Mouse (Mus musculus) heart, embryonic 13.5 days (tissue): ENCODE results near the gene Tex19.1. TPM values are rescaled to one million over a fixed set of nuclear protein-coding genes. Genes with fewer than 3 reads are reported as not detected.

Source experiments
- ATAC-seq: fragments of 200-750 bp; cut with Nextera tagmentation; 2 replicates; pipeline ENCODE4 v1.8.0; 2017; ENCODE audit warnings: moderate TSS enrichment; ENCODE audit not compliant: insufficient number of reproducible peaks, low FRiP score, low TSS enrichment; ENCODE audit errors: extremely low read depth
- H3K27ac ChIP-seq: fragments of 300-500 bp; sonication (generic); replicated peaks from 2 replicates; pipeline ENCODE4 v1.5.1; 2015; ENCODE audit warnings: moderate library complexity, mild to moderate bottlenecking, inconsistent platforms
- H3K27me3 ChIP-seq: fragments of 300-500 bp; sonication (generic); replicated peaks from 2 replicates; pipeline ENCODE4 v1.6.1; 2015; ENCODE audit warnings: mild to moderate bottlenecking, inconsistent platforms
- H3K36me3 ChIP-seq: fragments of 300-500 bp; sonication (generic); 2 replicates; pipeline ENCODE4 v1.6.1; 2015; ENCODE audit warnings: mild to moderate bottlenecking, inconsistent platforms
- H3K4me1 ChIP-seq: fragments of 300-500 bp; sonication (generic); 2 replicates; pipeline ENCODE4 v1.6.1; 2015; ENCODE audit warnings: inconsistent platforms
- H3K4me2 ChIP-seq: fragments of 300-500 bp; sonication (generic); 2 replicates; pipeline ENCODE4 v1.6.1; 2015; ENCODE audit warnings: inconsistent platforms, mild to moderate bottlenecking, moderate library complexity
- H3K4me3 ChIP-seq: fragments of 300-500 bp; sonication (generic); 2 replicates; pipeline ENCODE4 v1.5.1; 2015; ENCODE audit warnings: moderate library complexity, mild to moderate bottlenecking, inconsistent platforms
- H3K9ac ChIP-seq: fragments of 300-500 bp; sonication (generic); 2 replicates; pipeline ENCODE4 v1.6.1; 2015; ENCODE audit warnings: inconsistent platforms, mild to moderate bottlenecking, moderate library complexity
- H3K9me3 ChIP-seq: fragments of 300-500 bp; sonication (generic); 2 replicates; pipeline ENCODE4 v1.6.1; 2016; ENCODE audit warnings: inconsistent platforms
- WGBS: fragments of 180-500 bp; shearing (Covaris S2); methylation state at CpG from one replicate; pipeline ENCODE4 v1.1.7; 2015; ENCODE audit warnings: mixed read lengths; 5-methylcytosine and 5-hydroxymethylcytosine counted together
- polyA plus RNA-seq: library from polyadenylated mRNA; unstranded; fragments of >200 nt; fragmentation: Nextera tagmentation; extraction: Ambion mirVana; gene quantifications from 2 replicates; pipeline ENCODE4 v1.2.1, GENCODE M21; 2015

Tex19.1 gene
- polyA plus RNA-seq, 1 experiment from 2014 or later = not detected

- Histone ChIP-seq H3K36me3 (no peaks in the 10 kb centered on the region), H3K9me3 (no peaks in the 10 kb centered on the region), H3K4me3 (no peak within 1 kb of the TSS), H3K27ac (no peak within 1 kb of the TSS), H3K9ac (no peak within 1 kb of the TSS), H3K4me2 (no peak within 1 kb of the TSS), H3K27me3 (peaks cover 16% of the 10 kb centered on the region), H3K4me1 (peaks cover 22% of the 10 kb centered on the region)
- WGBS = 82% methylated on average over 3 of the region's 3 CpGs
- no peak for ATAC-seq
Observed at GRCm38 (mm10) chr11:121118577-121118976, 27.4 kb upstream of the Tex19.1 start, which contains the start of gene Tex19.2. Tex19.2 (minus strand) TSS chr11:121118677.

- Histone ChIP-seq H3K27ac (peak overlapping the region; percentile 86), H3K36me3 (no peaks in the 10 kb centered on the region), H3K4me1 (peaks cover 27% of the 10 kb centered on the region), H3K27me3 (peaks cover 6% of the 10 kb centered on the region; the same call in 1 of the 2 replicates), H3K4me2 (no peak overlapping the region), H3K4me3 (no peak overlapping the region), H3K9ac (no peak overlapping the region), H3K9me3 (no peaks in the 10 kb centered on the region)
- WGBS = 45% methylated on average over 3 of the region's 3 CpGs
- ATAC-seq = no peak
Observed at GRCm38 (mm10) chr11:121121151-121121550, 24.8 kb upstream of the Tex19.1 start.

- H3K27ac ChIP-seq = peak overlapping the region; percentile 86
- peaks cover 28% of the 10 kb centered on the region for H3K4me1 ChIP-seq
- no peaks in the 10 kb centered on the region for H3K9me3 ChIP-seq
- no peak overlapping the region for H3K4me3 ChIP-seq
- no peaks in the 10 kb centered on the region for H3K27me3 ChIP-seq
- no peak overlapping the region for H3K4me2 ChIP-seq
- no peak for ATAC-seq
- H3K9ac ChIP-seq = 0 out of 2 replicates have a peak overlapping the region, but pooled peaks have one; percentile 28
- H3K36me3 ChIP-seq = no peaks in the 10 kb centered on the region
- WGBS = 5% methylated on average over 2 of the region's 2 CpGs
Observed at GRCm38 (mm10) chr11:121122024-121122670, 23.8 kb upstream of the Tex19.1 start.

GRCm38 (mm10) chr11:121123438-121123837 is 22.5 kb upstream of the Tex19.1 start:
- 79% methylated on average over 4 of the region's 4 CpGs for WGBS
- Histone ChIP-seq H3K27me3 (no peaks in the 10 kb centered on the region; the same call in 1 of the 2 replicates), H3K36me3 (no peaks in the 10 kb centered on the region), H3K27ac (no peak overlapping the region), H3K9me3 (no peaks in the 10 kb centered on the region), H3K4me2 (no peak overlapping the region), H3K4me3 (no peak overlapping the region), H3K4me1 (peaks cover 28% of the 10 kb centered on the region), H3K9ac (no peak overlapping the region)
- no peak for ATAC-seq

GRCm38 (mm10) chr11:121125522-121126172 is 20.3 kb upstream of the Tex19.1 start:
- no peaks in the 10 kb centered on the region for H3K9me3 ChIP-seq
- no peaks in the 10 kb centered on the region; the same call in none of the 2 replicates for H3K27me3 ChIP-seq
- H3K4me3 ChIP-seq = no peak overlapping the region
- H3K36me3 ChIP-seq = no peaks in the 10 kb centered on the region
- ATAC-seq = no peak
- no peak overlapping the region for H3K9ac ChIP-seq
- H3K4me2 ChIP-seq = no peak overlapping the region
- peaks cover 27% of the 10 kb centered on the region for H3K4me1 ChIP-seq
- 51% methylated on average over 3 of the region's 3 CpGs for WGBS
- peak overlapping the region; percentile 8; the same call in 1 of the 2 replicates for H3K27ac ChIP-seq

- peak overlapping the region; percentile 8; the same call in 1 of the 2 replicates for H3K27ac ChIP-seq
- no peak overlapping the region for H3K4me3 ChIP-seq
- H3K9ac ChIP-seq = no peak overlapping the region
- no peak overlapping the region for H3K4me2 ChIP-seq
- H3K27me3 ChIP-seq = no peaks in the 10 kb centered on the region; the same call in none of the 2 replicates
- 74% methylated on average over 1 of the region's 1 CpGs for WGBS
- peaks cover 20% of the 10 kb centered on the region for H3K4me1 ChIP-seq
- H3K36me3 ChIP-seq = no peaks in the 10 kb centered on the region
- H3K9me3 ChIP-seq = no peaks in the 10 kb centered on the region
- ATAC-seq = no peak
Observed at GRCm38 (mm10) chr11:121126395-121126794, 19.5 kb upstream of the Tex19.1 start.

- ATAC-seq = no peak
- no peak overlapping the region for H3K9ac ChIP-seq
- H3K4me3 ChIP-seq = no peak overlapping the region
- H3K27me3 ChIP-seq = no peaks in the 10 kb centered on the region; the same call in none of the 2 replicates
- H3K9me3 ChIP-seq = no peaks in the 10 kb centered on the region
- no peaks in the 10 kb centered on the region for H3K36me3 ChIP-seq
- no peak overlapping the region for H3K4me2 ChIP-seq
- 82% methylated on average over 3 of the region's 3 CpGs for WGBS
- H3K27ac ChIP-seq = no peak overlapping the region
- H3K4me1 ChIP-seq = peaks cover 9% of the 10 kb centered on the region
Observed at GRCm38 (mm10) chr11:121127441-121127840, 18.5 kb upstream of the Tex19.1 start.

- Histone ChIP-seq H3K9me3 (no peaks in the 10 kb centered on the region), H3K4me3 (no peak overlapping the region), H3K4me2 (no peak overlapping the region), H3K27me3 (no peaks in the 10 kb centered on the region; the same call in none of the 2 replicates), H3K36me3 (no peaks in the 10 kb centered on the region), H3K9ac (no peak overlapping the region), H3K4me1 (peaks cover 10% of the 10 kb centered on the region), H3K27ac (no peak overlapping the region)
- no peak for ATAC-seq
- 62% methylated on average over 1 of the region's 1 CpGs for WGBS
Observed at GRCm38 (mm10) chr11:121129616-121130015, 16.3 kb upstream of the Tex19.1 start.

- no peaks in the 10 kb centered on the region for H3K36me3 ChIP-seq
- 21% methylated on average over 1 of the region's 1 CpGs for WGBS
- H3K4me3 ChIP-seq = no peak overlapping the region
- ATAC-seq = no peak
- H3K4me1 ChIP-seq = peaks cover 11% of the 10 kb centered on the region
- H3K9me3 ChIP-seq = no peaks in the 10 kb centered on the region
- H3K27ac ChIP-seq = no peak overlapping the region
- peaks cover 14% of the 10 kb centered on the region for H3K27me3 ChIP-seq
- no peak overlapping the region for H3K9ac ChIP-seq
- no peak overlapping the region for H3K4me2 ChIP-seq
Observed at GRCm38 (mm10) chr11:121134600-121134999, 11.3 kb upstream of the Tex19.1 start.

GRCm38 (mm10) chr11:121137682-121138081 is 8.3 kb upstream of the Tex19.1 start:
- Histone ChIP-seq H3K4me2 (no peak overlapping the region), H3K27ac (no peak overlapping the region), H3K4me3 (no peak overlapping the region), H3K4me1 (peaks cover 11% of the 10 kb centered on the region), H3K9me3 (no peaks in the 10 kb centered on the region), H3K36me3 (no peaks in the 10 kb centered on the region), H3K27me3 (peaks cover 14% of the 10 kb centered on the region; the same call in 1 of the 2 replicates), H3K9ac (no peak overlapping the region)
- WGBS = 80% methylated on average over 5 of the region's 5 CpGs
- ATAC-seq = no peak

GRCm38 (mm10) chr11:121138732-121139131 is 7.2 kb upstream of the Tex19.1 start:
- peaks cover 14% of the 10 kb centered on the region; the same call in 1 of the 2 replicates for H3K27me3 ChIP-seq
- H3K27ac ChIP-seq = no peak overlapping the region
- no peaks in the 10 kb centered on the region for H3K36me3 ChIP-seq
- 0 out of 2 replicates have a peak overlapping the region, but pooled peaks have one; percentile 6 for H3K9ac ChIP-seq
- H3K4me2 ChIP-seq = 0 out of 2 replicates have a peak overlapping the region, but pooled peaks have one; percentile 19
- ATAC-seq = no peak
- peaks cover 11% of the 10 kb centered on the region for H3K4me1 ChIP-seq
- H3K9me3 ChIP-seq = no peaks in the 10 kb centered on the region
- no peak overlapping the region for H3K4me3 ChIP-seq
- WGBS = 29% methylated on average over 6 of the region's 6 CpGs
